Mouse (Mus musculus): ENCODE measurements around the gene Pclo. TPM values are rescaled to one million over a fixed set of nuclear protein-coding genes. Genes with fewer than 3 reads are reported as not detected.

Gene Pclo
- polyA plus RNA-seq, 1 experiment, result 0.02 TPM

GRCm38 (mm10) chr5:14723576-14723975, 208.9 kb downstream of the Pclo start:
- WGBS, result 80% methylated on average over 3 of the region's 3 CpGs
- Histone ChIP-seq H3K27me3 (ENCODE audit: control insufficient read depth, insufficient read depth, low read length) (no peaks in the 10 kb centered on the region), H3K4me3 (ENCODE audit: extremely low read depth, insufficient read depth, insufficient read length) (no peak overlapping the region), H3K27ac (ENCODE audit: insufficient read depth, low read length) (no peak overlapping the region), H3K36me3 (ENCODE audit: control insufficient read depth, insufficient read depth, low read length) (no peaks in the 10 kb centered on the region), H3K4me1 (ENCODE audit: control insufficient read depth, insufficient read depth, insufficient read length) (no peaks in the 10 kb centered on the region)
- no peak for DNase-seq (ENCODE audit: low read depth in 1 of 2, low spot score in 2 of 2)
- TF ChIP-seq POLR2A (IDR thresholded peaks at IDR 0.05; ENCODE audit: low read depth, low read length), result no peak

GRCm38 (mm10) chr5:14728676-14729253, 214.0 kb downstream of the Pclo start:
- TF ChIP-seq POLR2A (IDR thresholded peaks at IDR 0.05; ENCODE audit: low read depth, low read length) (no peak), CTCF (IDR thresholded peaks at IDR 0.05; ENCODE audit: extremely low read depth, insufficient read depth, insufficient read length, insufficient replicate concordance) (no peak)
- Histone ChIP-seq H3K4me1 (ENCODE audit: control insufficient read depth, insufficient read depth, insufficient read length) (no peaks in the 10 kb centered on the region), H3K27me3 (ENCODE audit: control insufficient read depth, insufficient read depth, low read length) (no peaks in the 10 kb centered on the region), H3K4me3 (ENCODE audit: extremely low read depth, insufficient read depth, insufficient read length) (no peak overlapping the region), H3K27ac (ENCODE audit: insufficient read depth, low read length) (no peak overlapping the region), H3K36me3 (ENCODE audit: control insufficient read depth, insufficient read depth, low read length) (no peaks in the 10 kb centered on the region)
- WGBS, result 56% methylated on average over 3 of the region's 3 CpGs
- no peak for DNase-seq (ENCODE audit: low read depth in 1 of 2, low spot score in 2 of 2)

GRCm38 (mm10) chr5:14750882-14751281, 236.2 kb downstream of the Pclo start:
- no peak for TF ChIP-seq POLR2A (IDR thresholded peaks at IDR 0.05; ENCODE audit: low read depth, low read length)
- TF ChIP-seq CTCF (IDR thresholded peaks at IDR 0.05; ENCODE audit: extremely low read depth, insufficient read depth, insufficient read length, insufficient replicate concordance), result no peak
- Histone ChIP-seq H3K36me3 (ENCODE audit: control insufficient read depth, insufficient read depth, low read length) (no peaks in the 10 kb centered on the region), H3K27ac (ENCODE audit: insufficient read depth, low read length) (no peak overlapping the region), H3K4me3 (ENCODE audit: extremely low read depth, insufficient read depth, insufficient read length) (no peak overlapping the region), H3K4me1 (ENCODE audit: control insufficient read depth, insufficient read depth, insufficient read length) (no peaks in the 10 kb centered on the region), H3K27me3 (ENCODE audit: control insufficient read depth, insufficient read depth, low read length) (no peaks in the 10 kb centered on the region)
- no peak for DNase-seq (ENCODE audit: low read depth in 1 of 2, low spot score in 2 of 2)

GRCm38 (mm10) chr5:14766686-14767085, 252.0 kb downstream of the Pclo start:
- TF ChIP-seq POLR2A (IDR thresholded peaks at IDR 0.05; ENCODE audit: low read depth, low read length), result no peak
- H3K27me3 ChIP-seq (ENCODE audit: control insufficient read depth, insufficient read depth, low read length), result no peaks in the 10 kb centered on the region
- H3K4me1 ChIP-seq (ENCODE audit: control insufficient read depth, insufficient read depth, insufficient read length), result no peaks in the 10 kb centered on the region
- no peak overlapping the region for H3K27ac ChIP-seq (ENCODE audit: insufficient read depth, low read length)
- WGBS, result 87% methylated on average over 11 of the region's 11 CpGs
- no peak for DNase-seq (ENCODE audit: low read depth in 1 of 2, low spot score in 2 of 2)
- H3K36me3 ChIP-seq (ENCODE audit: control insufficient read depth, insufficient read depth, low read length), result no peaks in the 10 kb centered on the region
- H3K4me3 ChIP-seq (ENCODE audit: extremely low read depth, insufficient read depth, insufficient read length), result no peak overlapping the region

- WGBS, result 38% methylated on average over 1 of the region's 1 CpGs
- no peaks in the 10 kb centered on the region for H3K4me1 ChIP-seq (ENCODE audit: control insufficient read depth, insufficient read depth, insufficient read length)
- H3K27me3 ChIP-seq (ENCODE audit: control insufficient read depth, insufficient read depth, low read length), result no peaks in the 10 kb centered on the region
- no peak overlapping the region for H3K4me3 ChIP-seq (ENCODE audit: extremely low read depth, insufficient read depth, insufficient read length)
- H3K27ac ChIP-seq (ENCODE audit: insufficient read depth, low read length), result no peak overlapping the region
- TF ChIP-seq CTCF (IDR thresholded peaks at IDR 0.05; ENCODE audit: extremely low read depth, insufficient read depth, insufficient read length, insufficient replicate concordance), result no peak
- TF ChIP-seq POLR2A (IDR thresholded peaks at IDR 0.05; ENCODE audit: low read depth, low read length), result no peak
- H3K36me3 ChIP-seq (ENCODE audit: control insufficient read depth, insufficient read depth, low read length), result no peaks in the 10 kb centered on the region
- no peak for DNase-seq (ENCODE audit: low read depth in 1 of 2, low spot score in 2 of 2)
These were observed 267.8 kb downstream of the Pclo start for GRCm38 (mm10) chr5:14782362-14783082.

- DNase-seq (ENCODE audit: low read depth in 1 of 2, low spot score in 2 of 2), result no peak
- Histone ChIP-seq H3K27me3 (ENCODE audit: control insufficient read depth, insufficient read depth, low read length) (no peaks in the 10 kb centered on the region), H3K4me1 (ENCODE audit: control insufficient read depth, insufficient read depth, insufficient read length) (no peaks in the 10 kb centered on the region), H3K27ac (ENCODE audit: insufficient read depth, low read length) (no peak overlapping the region), H3K4me3 (ENCODE audit: extremely low read depth, insufficient read depth, insufficient read length) (no peak overlapping the region), H3K36me3 (ENCODE audit: control insufficient read depth, insufficient read depth, low read length) (no peaks in the 10 kb centered on the region)
- 89% methylated on average over 9 of the region's 9 CpGs for WGBS
- TF ChIP-seq POLR2A (IDR thresholded peaks at IDR 0.05; ENCODE audit: low read depth, low read length) (no peak), CTCF (IDR thresholded peaks at IDR 0.05; ENCODE audit: extremely low read depth, insufficient read depth, insufficient read length, insufficient replicate concordance) (no peak)
These were observed 279.2 kb downstream of the Pclo start for GRCm38 (mm10) chr5:14793891-14794290.

- H3K4me1 ChIP-seq (ENCODE audit: control insufficient read depth, insufficient read depth, insufficient read length), result no peaks in the 10 kb centered on the region
- no peak for TF ChIP-seq POLR2A (IDR thresholded peaks at IDR 0.05; ENCODE audit: low read depth, low read length)
- no peak for TF ChIP-seq CTCF (IDR thresholded peaks at IDR 0.05; ENCODE audit: extremely low read depth, insufficient read depth, insufficient read length, insufficient replicate concordance)
- H3K36me3 ChIP-seq (ENCODE audit: control insufficient read depth, insufficient read depth, low read length), result no peaks in the 10 kb centered on the region
- no peak for DNase-seq (ENCODE audit: low read depth in 1 of 2, low spot score in 2 of 2)
- H3K4me3 ChIP-seq (ENCODE audit: extremely low read depth, insufficient read depth, insufficient read length), result no peak overlapping the region
- WGBS, result 5% methylated on average over 6 of the region's 6 CpGs
- no peaks in the 10 kb centered on the region for H3K27me3 ChIP-seq (ENCODE audit: control insufficient read depth, insufficient read depth, low read length)
- no peak overlapping the region for H3K27ac ChIP-seq (ENCODE audit: insufficient read depth, low read length)
These were observed 292.4 kb downstream of the Pclo start for GRCm38 (mm10) chr5:14807136-14807535.

All from spleen, adult 2 months (tissue).